Mouse (Mus musculus): ENCODE measurements around the gene Pou6f2.

Gene Pou6f2

DNA sequence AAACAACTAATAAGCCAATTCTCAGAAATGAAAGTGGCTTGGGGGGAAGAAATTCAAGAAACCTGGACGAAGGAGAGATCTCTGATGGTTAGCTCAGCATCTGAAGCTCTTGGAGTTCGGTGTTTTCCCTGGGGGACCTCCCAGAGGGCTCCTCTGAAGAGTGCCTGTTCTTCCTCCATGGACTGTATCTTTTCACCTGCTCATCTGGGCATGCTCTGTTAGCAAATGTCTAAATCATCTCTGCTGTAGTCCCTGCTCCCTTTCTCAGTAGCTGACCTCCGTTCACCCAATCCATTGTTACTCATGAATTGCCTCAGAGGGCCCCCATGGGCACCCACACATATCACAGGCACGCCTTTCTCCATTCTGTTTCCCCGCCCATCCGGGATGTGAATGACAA is at the start of gene Pou6f2:
Pou6f2 (minus strand) TSS at position 101 of the 400 bp plus-strand sequence.
- no peak for DNase-seq (ENCODE audit: low read depth)

DNA sequence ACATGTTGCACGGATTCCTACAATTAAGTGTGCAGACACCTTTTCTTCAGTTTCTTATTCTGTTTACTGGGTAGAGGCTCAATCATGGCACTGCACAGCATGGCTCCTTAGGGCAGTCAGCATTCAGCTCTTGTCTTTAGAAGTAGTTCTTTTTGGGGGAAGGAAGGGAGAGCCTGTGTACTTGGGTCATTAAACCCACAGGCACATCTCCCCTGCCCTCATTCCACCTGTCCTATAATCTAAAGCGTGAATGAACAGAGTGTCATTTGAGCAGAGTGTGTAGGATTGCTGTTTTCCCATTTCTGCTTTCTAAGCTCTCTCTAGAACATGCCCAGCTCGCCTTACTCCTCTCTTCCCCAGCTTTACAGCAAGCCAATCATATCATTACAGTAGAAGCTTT is 42.4 kb upstream of the Pou6f2 start:
- DNase-seq (ENCODE audit: low read depth), result no peak

DNA sequence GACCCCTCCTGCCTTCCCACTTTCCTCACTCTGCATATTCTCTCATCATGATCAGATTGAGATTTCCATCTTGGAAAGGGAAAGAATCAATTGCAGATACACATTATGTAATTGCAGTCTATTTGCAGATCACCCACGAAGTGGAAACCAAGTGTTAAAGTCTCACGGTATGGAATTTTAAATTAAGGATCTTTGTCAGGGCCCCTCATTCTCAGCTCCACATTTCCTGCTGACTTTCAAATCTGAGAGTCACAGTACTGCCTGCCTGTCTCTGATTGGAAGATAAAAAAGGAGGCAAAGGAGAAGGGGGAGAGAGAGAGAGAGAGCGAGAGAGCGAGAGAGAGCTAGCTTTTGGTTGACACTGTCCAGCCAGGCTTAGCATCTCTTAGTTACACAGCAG is 9.8 kb downstream of the Pou6f2 start:
- DNase-seq (ENCODE audit: low read depth), result no peak

DNA sequence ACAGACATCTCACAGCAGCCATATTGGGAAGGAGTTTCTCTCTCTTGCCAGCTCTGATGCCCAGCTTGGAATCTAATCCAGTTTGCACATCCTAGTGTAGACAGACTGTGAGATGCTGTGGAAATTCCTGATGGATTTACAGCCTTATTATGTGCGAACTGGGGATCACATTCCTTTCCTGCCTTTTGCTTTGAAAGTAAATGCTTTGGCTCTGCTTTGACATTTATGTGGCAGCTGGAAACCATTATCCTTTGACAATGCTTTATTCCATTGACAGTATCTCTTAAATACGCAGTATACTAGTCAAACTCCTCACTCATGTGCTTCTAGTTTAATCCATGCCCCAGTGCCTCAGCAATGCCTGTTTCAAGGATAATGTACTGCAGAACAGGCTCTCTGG is 34.1 kb downstream of the Pou6f2 start:
- DNase-seq (ENCODE audit: low read depth), result no peak

DNA sequence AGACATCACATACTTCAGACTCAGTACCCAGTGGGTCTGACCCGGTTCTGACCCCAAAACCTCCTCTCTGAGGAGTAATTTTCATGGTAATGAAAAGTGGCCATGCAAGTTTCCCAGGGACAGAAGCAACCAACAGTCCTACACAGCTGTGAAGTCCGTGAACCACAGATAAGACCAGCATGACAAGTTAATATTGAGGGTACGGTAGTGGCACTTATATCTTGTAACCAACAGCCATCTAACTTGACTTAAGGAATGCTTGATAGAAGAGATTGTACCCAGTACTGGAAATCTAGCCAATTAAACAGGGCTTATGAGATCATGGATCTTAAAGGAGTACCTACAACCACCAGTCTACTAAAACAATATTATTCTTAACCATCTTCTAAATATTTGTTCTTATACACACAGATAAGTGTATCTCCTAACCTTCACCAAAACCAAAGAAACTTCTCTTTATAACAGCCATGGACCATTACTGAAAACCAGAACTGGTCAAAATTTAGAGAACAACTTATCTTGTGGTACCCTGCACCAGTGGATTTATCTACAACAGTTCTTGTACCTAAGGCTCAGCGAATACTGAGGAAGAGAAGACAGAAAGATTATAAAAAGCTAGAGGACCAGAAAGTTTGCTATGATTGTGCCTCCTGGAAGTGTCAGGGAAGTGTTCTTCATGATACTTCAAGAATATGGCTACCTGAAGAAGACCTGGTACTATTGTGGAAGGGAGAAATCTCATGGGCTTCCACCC is 52.7 kb downstream of the Pou6f2 start:
- DNase-seq (ENCODE audit: low read depth), result no peak

DNA sequence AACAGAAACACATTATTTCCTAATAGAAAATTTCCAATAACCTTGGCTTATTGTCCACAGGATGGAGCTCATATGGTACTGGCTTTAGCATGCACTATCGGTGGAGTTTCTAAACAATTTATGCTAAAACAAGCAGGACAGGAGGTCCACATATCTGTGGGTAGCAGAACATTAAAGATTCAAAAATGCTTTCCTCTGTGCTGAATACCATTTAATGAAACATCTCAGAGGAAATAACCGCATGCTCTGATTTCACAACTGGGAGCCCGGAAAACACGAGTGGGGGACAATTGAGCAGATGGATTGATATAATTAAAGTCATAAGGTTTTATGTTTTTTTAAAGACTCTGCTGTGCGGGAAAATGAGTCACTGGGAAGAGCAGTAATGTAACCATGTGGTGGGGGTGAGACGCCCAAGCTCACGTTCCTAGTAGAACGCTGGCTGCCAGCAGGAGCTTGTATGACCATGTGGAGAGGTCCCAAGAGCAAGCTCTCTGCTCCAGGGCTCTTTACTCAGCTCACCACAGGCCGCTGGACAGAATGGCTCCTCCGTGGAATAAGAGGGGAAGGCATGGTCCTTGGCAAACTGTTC is 58.5 kb downstream of the Pou6f2 start:
- peak; percentile 58 for DNase-seq (ENCODE audit: low read depth)

DNA sequence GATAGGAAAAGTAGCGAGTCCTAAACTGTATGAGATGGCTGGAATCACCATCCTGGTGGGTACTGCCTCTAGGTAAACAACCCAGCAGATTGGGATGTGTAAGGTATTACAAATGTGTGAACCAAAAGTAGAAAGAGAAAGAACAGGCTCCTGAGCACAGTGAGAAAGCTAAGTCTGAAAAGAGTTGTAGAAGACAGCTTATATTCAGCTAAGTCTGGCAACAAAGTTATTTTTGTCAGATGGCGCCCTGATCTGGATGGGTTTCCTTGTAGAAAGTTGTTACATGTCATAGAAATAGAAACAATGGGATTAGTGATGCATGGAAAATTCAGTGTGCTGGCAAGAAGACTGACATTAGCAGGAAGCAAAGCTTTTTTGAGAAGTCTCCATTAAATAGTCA is 59.5 kb downstream of the Pou6f2 start:
- no peak for DNase-seq (ENCODE audit: low read depth)

DNA sequence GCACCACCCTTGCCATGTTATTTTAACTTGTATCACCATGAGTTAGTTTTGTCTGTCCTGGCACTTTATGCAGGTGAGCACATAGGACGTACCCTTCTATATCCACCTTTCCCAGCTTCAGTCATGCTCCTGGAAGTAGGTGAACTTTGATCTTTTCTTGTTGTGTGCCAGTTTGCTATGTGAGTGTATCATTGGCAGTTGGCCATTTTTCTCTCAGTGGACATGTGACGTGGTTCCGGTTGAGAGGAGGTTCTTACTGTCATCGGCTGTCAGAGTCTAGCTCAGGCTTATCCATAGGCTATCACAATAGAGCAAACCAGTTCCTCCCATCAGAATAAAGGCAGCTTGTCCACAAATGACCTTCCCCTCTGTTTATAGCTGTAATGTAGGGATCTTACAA is 63.5 kb downstream of the Pou6f2 start:
- no peak for DNase-seq (ENCODE audit: low read depth)

DNA sequence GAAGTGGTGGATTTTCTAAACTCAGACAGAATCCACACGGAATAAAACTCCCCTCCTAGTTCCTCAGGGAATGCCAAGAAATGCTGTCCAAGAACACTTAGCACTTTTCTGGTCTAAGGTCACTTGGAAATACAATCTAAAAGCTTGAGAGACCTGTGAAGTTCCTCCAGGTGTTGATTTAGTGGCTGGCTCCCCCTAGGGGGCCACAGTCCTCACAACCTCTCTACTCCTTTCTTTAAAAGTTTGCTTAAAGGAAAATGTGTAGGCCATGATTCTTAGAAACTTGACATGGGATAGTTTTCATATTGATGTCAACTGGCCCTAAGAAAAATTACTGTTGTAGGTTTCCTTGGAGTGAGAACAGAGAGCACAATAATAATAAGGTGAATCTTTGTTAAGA is 64.9 kb downstream of the Pou6f2 start:
- DNase-seq (ENCODE audit: low read depth), result no peak

DNA sequence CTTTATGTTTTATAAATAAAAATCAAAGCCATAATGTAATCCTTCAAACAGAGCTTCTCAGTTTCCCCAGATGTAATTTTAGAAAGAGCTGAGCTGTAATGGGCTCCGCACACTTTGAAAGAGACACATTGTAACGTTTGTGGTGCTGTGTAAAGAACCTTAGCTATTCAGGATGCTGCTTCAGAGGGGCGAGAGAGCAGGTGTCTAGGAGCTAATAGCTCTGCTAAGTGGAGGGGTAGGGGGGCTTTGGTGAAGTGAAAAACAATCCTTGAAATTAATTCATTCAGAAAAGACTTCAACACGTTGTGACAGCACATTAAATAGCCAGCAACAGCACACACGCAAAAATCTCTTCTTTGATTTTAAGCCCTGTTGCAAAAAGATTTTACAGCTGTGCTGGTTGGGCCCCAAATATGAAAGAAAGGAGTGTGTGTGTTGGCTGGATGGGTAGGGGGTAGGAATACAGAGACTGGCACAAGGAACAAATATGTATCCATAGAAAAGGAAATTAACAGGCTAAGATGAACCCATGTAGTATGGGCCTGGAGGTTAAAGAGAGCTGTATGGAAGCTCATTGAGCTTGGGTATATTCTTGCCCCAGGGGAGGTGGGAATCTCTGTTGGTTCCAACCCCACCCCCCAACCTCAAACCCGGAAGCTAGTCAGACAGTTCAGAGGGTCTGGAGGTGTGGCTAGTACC is 73.4 kb downstream of the Pou6f2 start:
- DNase-seq (ENCODE audit: low read depth), result no peak

DNA sequence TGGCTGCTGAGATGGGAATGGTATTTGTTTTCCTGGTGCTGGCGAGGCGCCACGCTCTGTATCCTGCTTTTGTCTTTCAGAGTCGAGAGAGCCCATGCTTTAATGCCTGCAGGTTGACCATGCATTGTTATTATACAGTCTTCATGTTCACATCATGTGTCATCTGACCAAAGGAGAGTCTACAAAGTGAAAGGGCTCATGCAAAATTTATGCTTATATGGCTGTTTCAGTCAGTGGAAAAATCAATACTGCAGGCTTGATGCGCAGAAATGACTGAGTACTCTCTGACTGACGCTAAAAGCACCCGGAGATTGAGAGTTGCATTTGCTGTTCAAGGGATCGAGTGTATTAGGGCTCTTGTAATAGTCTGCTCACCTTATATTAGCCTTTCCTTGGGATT is 74.1 kb downstream of the Pou6f2 start:
- DNase-seq (ENCODE audit: low read depth), result no peak

DNA sequence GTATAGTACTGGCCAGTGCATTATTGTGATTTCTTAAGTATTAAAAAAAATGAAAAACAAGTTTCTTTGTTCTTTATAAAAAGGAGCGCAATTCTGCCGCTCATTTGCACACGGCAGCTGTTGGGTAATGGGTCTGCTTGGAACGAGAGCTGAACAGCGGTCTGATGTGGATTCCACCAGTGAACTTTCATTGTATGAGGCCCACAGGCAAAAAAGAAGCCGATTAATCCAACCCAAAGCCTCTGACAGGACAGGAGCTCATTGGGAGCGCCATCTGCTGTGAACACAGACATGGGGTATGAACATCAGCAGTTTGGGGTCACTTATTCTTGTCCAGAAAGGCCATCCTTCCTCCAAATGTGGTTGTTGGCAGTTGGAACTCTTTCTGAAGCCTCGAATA is 84.9 kb downstream of the Pou6f2 start:
- no peak for DNase-seq (ENCODE audit: low read depth)

DNA sequence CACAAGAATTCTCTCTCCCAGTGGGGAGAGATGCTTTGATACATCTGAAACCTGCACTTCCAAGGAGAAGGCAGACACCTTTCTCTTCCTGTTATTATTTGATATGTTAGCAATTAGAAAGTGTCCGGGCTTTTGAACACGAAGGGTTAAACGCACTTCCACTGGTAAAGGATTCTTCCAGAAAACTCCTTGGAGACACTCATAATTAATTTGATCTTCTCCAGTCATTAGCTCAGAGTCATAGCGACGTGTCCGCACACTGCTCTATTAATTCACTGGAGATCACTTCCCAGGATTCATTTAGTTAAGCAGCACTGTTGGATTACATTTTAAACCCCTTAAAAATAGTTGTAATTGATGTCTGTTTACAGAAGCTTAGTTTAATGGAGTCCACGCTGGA is 88.5 kb downstream of the Pou6f2 start:
- no peak for DNase-seq (ENCODE audit: low read depth)

DNA sequence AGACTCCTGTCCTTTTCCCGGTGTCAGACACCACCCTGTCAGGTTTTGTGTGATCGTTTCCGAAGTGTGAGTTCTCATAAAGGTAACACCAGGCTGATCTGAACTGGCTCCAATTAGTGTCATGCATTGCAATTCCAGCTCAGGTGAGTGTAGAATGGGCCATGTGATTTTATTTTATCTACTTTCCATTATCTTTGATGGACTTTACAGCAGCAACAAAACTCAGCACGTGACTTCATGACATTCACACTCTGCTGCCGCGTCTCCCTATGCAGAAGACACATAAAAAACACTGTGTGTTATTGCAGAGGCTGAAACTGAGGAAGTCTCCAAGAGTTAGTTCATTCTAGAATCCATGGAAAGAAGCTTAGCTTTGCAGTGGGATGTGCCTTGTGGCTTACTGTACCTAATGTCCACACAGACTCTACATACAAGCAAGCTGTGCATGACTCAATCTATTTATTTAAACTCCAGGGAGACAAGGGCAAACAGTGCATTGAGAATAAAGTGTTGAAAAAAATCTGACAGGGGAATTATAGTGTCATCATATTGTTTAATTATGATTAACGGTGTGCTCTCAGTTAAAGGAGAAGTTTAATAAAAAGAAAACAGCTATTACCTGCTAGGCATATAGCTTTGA is 90.9 kb downstream of the Pou6f2 start:
- DNase-seq (ENCODE audit: low read depth), result no peak

DNA sequence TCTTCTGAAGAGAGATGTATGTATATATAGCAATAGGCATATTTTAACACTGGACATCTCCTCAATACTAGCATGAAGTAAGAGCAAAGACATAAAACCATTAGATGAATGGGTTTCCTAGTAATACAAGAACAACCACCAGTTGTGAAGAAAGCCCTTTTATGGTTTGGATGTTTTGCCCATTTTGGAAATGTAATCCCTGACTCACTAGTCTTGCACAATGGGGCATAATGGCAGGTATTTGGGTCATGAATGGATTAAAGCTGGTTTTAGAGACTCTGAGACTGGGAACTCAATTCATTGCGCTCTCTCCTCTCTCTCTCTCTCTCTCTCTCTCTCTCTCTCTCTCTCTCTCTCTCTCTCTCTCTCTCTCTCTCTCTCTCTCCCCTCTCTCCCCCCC is 97.5 kb downstream of the Pou6f2 start:
- peak; percentile 57 for DNase-seq (ENCODE audit: low read depth)

DNA sequence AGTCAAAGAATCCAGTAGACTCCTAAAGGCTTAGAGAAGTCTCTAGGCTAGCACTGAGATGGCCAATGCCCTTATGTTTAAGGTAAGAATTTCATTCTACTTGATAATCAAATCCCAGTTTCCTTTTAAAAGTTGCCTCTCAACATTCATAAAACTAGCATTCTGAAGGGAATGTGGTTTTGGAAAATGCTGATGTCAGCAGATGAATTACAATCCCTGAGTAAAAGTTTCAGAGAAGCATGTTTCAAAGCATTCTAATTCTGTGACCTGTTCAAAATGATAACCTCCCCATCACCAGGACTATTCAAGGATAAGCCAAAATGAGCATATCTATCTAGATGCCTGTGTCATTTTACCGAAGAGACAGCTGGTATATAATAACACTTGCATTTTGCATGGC is 104.0 kb downstream of the Pou6f2 start:
- no peak for DNase-seq (ENCODE audit: low read depth)

DNA sequence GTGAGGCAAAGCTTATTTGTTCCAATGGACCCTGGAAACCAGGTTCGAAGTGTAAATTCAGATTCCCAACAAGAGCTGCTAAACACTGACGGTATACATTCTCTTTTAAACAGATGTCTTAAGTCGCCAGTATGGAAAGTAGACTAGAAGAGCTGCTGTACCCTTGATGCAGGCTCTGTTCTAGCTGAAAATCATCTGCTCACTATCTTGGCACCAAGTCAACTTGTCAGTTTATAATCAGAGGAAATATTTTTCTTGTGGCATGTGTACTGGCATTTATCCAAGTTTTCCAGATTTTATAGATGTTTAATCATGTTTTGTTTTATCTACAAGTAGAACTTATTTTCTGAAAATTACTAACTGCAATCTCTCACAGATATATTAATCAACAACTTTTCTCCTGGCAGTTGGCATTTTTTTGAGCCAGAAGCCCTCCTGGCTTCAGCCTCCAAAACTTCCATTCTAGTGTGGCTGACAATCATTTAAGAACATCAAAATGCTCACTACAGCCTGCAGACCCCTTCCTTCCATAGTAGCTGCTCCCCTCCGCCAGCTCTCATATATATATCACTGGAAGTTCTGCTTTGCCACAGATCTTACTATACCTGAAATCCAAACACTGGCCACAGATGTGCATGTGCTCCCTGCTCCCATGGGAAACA is 107.1 kb downstream of the Pou6f2 start:
- DNase-seq (ENCODE audit: low read depth), result no peak

DNA sequence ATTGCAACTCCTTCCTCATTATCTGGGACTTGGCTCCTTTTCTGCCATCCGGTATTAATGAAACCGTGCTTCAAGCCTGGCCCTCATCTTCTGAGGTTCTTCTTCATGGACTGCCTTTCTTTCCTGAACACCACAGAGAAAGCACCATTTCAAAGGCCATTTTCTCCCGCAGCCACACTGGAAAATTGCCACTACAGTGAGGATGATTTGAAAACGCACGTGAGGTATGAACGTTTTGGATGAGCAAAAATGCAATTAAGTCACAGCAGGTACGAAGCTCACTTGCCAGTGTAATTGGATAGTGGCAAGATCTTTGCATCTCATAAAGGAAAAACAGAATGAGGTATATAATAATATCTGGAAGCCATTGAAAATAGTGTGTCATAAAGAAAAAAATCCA is 110.0 kb downstream of the Pou6f2 start:
- no peak for DNase-seq (ENCODE audit: low read depth)

DNA sequence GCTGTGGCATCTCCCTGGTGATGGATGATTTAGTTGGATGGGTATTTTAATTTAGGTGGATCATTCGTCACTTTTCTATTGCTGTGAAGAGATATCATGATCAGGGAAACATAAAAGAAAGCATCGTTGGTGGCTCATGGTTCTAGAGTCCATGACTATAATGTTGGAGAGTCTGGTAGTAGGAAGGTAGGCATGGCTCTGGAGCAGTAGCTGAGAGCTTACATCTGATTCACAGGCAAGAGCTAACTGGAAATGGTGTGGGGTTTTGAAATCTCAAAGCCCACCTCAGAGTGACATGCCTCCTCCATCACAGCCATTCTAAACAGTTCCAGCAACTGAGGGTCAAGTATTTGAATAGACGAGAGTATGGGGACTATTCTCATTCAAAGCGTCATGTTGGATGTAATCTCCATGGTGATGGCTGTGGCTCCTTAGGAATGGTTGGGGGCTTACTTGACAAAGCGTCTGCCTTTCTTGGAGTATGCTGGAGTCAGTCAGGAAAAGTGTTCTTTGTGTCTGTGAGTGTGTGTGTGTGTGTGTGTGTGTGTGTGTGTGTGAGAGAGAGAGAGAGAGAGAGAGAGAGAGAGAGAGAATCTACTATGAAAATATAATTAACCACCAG is 115.0 kb downstream of the Pou6f2 start:
- no peak for DNase-seq (ENCODE audit: low read depth)

DNA sequence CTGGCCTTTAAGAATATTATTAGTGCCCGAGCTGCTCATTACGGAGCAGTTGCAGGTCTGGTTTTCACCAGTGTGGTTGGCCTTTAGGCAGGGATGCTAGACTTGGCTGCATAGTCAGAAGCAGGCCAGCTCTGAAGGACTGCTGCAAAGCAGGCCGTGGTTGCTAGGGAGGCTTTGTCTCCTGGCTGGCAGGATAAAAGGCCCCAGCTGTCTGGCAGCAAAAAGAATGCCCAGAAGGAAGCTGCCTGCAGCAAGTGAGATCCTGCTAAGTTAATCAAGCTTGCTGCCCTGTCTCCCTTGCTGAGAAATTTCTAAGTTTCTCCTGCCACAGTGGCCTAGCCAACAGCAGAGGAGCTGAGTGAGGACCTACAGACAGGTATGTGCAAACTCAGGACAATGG is 116.4 kb downstream of the Pou6f2 start:
- DNase-seq (ENCODE audit: low read depth), result no peak

DNA sequence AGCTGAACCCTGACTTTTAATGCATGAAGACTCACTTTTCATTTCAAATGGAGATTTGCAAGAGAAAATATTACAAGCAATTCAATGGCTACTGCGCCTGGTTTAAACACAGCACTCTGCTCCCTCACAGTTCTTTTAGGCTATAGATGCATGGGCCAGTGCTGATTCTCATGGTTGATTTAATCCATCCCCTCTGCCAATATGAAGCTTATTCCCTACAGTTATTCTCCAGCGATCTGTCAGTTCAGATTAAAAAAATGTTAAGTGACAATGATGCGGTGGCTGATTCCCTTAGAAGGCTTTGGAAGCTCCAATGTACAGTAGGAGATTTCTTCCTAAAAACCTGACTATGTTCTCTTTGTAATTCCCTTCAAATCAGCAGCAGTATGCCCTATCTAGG is 144.4 kb downstream of the Pou6f2 start:
- DNase-seq (ENCODE audit: low read depth), result no peak
